Mouse (Mus musculus) ES-Bruce4 (cell line): ENCODE data around the gene Dlst. TPM values are rescaled to one million over a fixed set of nuclear protein-coding genes. Genes with fewer than 3 reads are reported as not detected.

Experiments used
- H3K27ac ChIP-seq: 2 replicates; pipeline ENCODE4 v1.5.1; 2012; ENCODE audit warnings: low read length, inconsistent platforms; ENCODE audit not compliant: insufficient read depth
- H3K27me3 ChIP-seq: 2 replicates; pipeline ENCODE4 v1.6.1; 2012; ENCODE audit warnings: mild to moderate bottlenecking, low read length, inconsistent platforms; ENCODE audit not compliant: control insufficient read depth, poor library complexity, insufficient read depth, severe bottlenecking
- H3K36me3 ChIP-seq: 2 replicates; pipeline ENCODE4 v1.6.1; 2012; ENCODE audit warnings: inconsistent platforms, mild to moderate bottlenecking, low read length, moderate library complexity; ENCODE audit not compliant: control insufficient read depth, poor library complexity, insufficient read depth, severe bottlenecking
- H3K4me1 ChIP-seq: one replicate; pipeline ENCODE4 v1.8.1; 2011; ENCODE audit warnings: low read length; ENCODE audit not compliant: control insufficient read depth, insufficient read depth
- H3K4me3 ChIP-seq: 2 replicates; pipeline ENCODE4 v1.5.1; 2011; ENCODE audit warnings: low read depth, mild to moderate bottlenecking, low read length
- H3K9ac ChIP-seq: 2 replicates; pipeline ENCODE4 v1.6.1; 2012; ENCODE audit warnings: low read depth, mild to moderate bottlenecking, inconsistent platforms; ENCODE audit not compliant: poor library complexity, severe bottlenecking
- H3K9me3 ChIP-seq: replicated peaks from 2 replicates; pipeline ENCODE4 v1.6.1; 2012; ENCODE audit warnings: mild to moderate bottlenecking, low read length, inconsistent platforms; ENCODE audit not compliant: control insufficient read depth, poor library complexity, insufficient read depth, severe bottlenecking
- CTCF ChIP-seq: IDR thresholded peaks from one replicate; pipeline ENCODE4 v1.8.1; 2011; ENCODE audit warnings: low read depth, low read length
- EP300 ChIP-seq: IDR thresholded peaks from 2 replicates; pipeline ENCODE4 v1.6.1; 2011; ENCODE audit warnings: low read depth, low read length; ENCODE audit not compliant: insufficient read depth
- POLR2A ChIP-seq: IDR thresholded peaks from one replicate; pipeline ENCODE4 v1.8.1; 2011; ENCODE audit warnings: low read length; ENCODE audit not compliant: insufficient read depth
- polyA plus RNA-seq: library from polyadenylated mRNA; stranded (reverse); fragments of >200 nt; gene quantifications from 2 replicates; pipeline ENCODE4 v1.2.4, GENCODE M21; 2011; ENCODE audit warnings: low read depth; ENCODE audit not compliant: missing spikeins, insufficient read depth, insufficient read length

Dlst gene
- polyA plus RNA-seq, 1 experiment = 139 TPM

- Histone ChIP-seq H3K4me1 (no peaks in the 10 kb centered on the region), H3K4me3 (peak overlapping the region; percentile 22), H3K36me3 (no peaks in the 10 kb centered on the region), H3K9me3 (no peaks in the 10 kb centered on the region), H3K9ac (no peak overlapping the region), H3K27ac (no peak overlapping the region), H3K27me3 (no peaks in the 10 kb centered on the region)
- TF ChIP-seq CTCF = no peak
Observed at GRCm38 (mm10) chr12:85176846-85177523, 66.4 kb downstream of the Dlst start.

DNA sequence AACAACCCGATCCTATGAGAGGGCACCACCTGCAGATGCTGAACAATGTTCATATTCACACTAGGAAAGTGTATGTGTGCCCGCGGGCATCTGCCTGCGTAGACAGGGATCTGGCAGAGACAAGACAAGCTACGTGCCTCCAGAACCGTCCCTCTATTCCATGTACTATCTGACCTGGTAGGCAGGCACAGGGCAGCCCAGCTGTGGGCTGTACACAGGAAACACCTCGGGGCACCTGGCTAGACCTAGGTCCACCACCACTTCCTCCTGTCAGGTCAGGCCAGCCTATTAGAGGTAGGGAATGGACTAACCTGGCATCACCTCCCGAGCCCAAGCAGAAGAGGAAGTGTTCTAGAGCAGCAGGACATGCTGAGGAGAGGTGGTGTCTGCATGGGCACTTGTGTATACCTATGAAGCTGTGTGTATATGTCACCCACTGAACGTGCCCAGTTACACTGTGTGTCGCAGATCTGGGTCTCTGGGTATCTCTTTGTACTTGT lies 67.2 kb downstream of the Dlst start, which contains the start of gene Pgf:
Gene Pgf (minus strand): TSS at position 51 of the 500 bp plus-strand sequence.
- Histone ChIP-seq H3K27me3 (no peaks in the 10 kb centered on the region), H3K36me3 (no peaks in the 10 kb centered on the region), H3K9me3 (no peaks in the 10 kb centered on the region), H3K27ac (no peak within 1 kb of the TSS), H3K4me3 (peak within 1 kb of the TSS; percentile 22), H3K9ac (no peak within 1 kb of the TSS), H3K4me1 (no peaks in the 10 kb centered on the region)
- TF ChIP-seq EP300 = no peak

- no peaks in the 10 kb centered on the region for H3K27me3 ChIP-seq
Observed at GRCm38 (mm10) chr12:85178294-85178693, 67.7 kb downstream of the Dlst start.

GRCm38 (mm10) chr12:85181475-85182344 lies 71.1 kb downstream of the Dlst start:
- Histone ChIP-seq H3K27ac (no peak overlapping the region), H3K27me3 (no peaks in the 10 kb centered on the region), H3K36me3 (no peaks in the 10 kb centered on the region), H3K4me1 (no peaks in the 10 kb centered on the region), H3K9me3 (no peaks in the 10 kb centered on the region), H3K9ac (no peak overlapping the region), H3K4me3 (no peak overlapping the region)
- no peak for TF ChIP-seq CTCF
- no peak for TF ChIP-seq POLR2A
- no peak for TF ChIP-seq EP300

More at GRCm38 (mm10) chr12:85178294-85178693, 67.7 kb downstream of the Dlst start:
- Histone ChIP-seq H3K4me3 (no peak overlapping the region), H3K36me3 (no peaks in the 10 kb centered on the region), H3K4me1 (no peaks in the 10 kb centered on the region), H3K9me3 (no peaks in the 10 kb centered on the region), H3K9ac (no peak overlapping the region), H3K27ac (no peak overlapping the region)
- no peak for TF ChIP-seq EP300
- no peak for TF ChIP-seq POLR2A
- TF ChIP-seq CTCF = no peak

GRCm38 (mm10) chr12:85182345-85182643 lies 71.7 kb downstream of the Dlst start:
- no peak overlapping the region for H3K27ac ChIP-seq
- TF ChIP-seq POLR2A = no peak
- TF ChIP-seq EP300 = no peak
- no peak for TF ChIP-seq CTCF
- H3K36me3 ChIP-seq = no peaks in the 10 kb centered on the region
- no peaks in the 10 kb centered on the region for H3K4me1 ChIP-seq
- no peaks in the 10 kb centered on the region for H3K9me3 ChIP-seq
- H3K9ac ChIP-seq = no peak overlapping the region
- no peaks in the 10 kb centered on the region for H3K27me3 ChIP-seq
- no peak overlapping the region for H3K4me3 ChIP-seq

- TF ChIP-seq POLR2A (no peak), CTCF (no peak), EP300 (no peak)
- no peak overlapping the region for H3K9ac ChIP-seq
- no peaks in the 10 kb centered on the region for H3K36me3 ChIP-seq
- no peaks in the 10 kb centered on the region for H3K4me1 ChIP-seq
- no peaks in the 10 kb centered on the region for H3K27me3 ChIP-seq
- H3K9me3 ChIP-seq = no peaks in the 10 kb centered on the region
- H3K4me3 ChIP-seq = no peak overlapping the region
- H3K27ac ChIP-seq = no peak overlapping the region
Observed at GRCm38 (mm10) chr12:85182898-85183297, 72.3 kb downstream of the Dlst start.
